ENCODE assay signal across 8 mouse cellular contexts in the genomic region with DNA sequence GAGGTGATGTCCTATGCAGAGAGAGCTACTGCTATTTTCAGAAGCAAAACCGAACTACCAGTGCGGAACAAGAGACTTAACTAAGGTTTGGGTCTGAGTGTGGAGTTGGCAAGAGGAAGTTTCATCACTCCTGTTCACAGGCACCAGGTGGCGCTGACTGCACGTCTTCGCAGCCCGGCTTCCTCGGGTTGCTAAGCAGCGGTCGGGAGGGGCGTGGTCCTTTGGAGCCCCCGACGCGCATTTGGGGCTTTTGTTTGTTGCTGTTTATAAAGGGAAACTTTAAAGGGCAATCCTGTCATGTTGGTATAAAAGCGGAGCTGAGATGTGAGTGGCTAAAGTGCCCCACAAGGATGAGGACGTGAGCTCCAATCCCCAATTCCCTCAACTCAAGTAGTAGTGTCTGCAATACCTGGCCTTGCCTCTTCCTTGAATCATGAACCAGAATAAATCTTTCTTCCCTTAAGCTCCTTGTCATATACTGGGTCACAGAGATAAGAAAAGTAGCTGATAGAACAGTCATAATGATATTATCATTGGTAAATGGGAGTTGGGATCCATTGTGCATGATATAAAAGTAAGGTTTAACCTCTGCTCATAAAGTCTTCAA. TPM values are rescaled to one million over a fixed set of nuclear protein-coding genes. Genes with fewer than 3 reads are reported as not detected.
A peak's percentile ranks its signal among the peaks of the same experiment; 100 is the strongest.
DNase-seq lines count a peak whose midpoint lies in the region; TF ChIP-seq lines count a peak whose summit lies in the region.

No protein-coding gene starts in this region.

- no peak for TF ChIP-seq POLR2A in cerebellum, adult 2 months (IDR thresholded peaks at IDR 0.05; ENCODE audit: borderline replicate concordance, insufficient read depth, low read length)

- H3K27me3 ChIP-seq in cerebellum, adult 2 months (ENCODE audit: control insufficient read depth, insufficient read depth, low read length): no peaks in the 10 kb centered on the region
- H3K27me3 ChIP-seq in hindbrain, embryonic 10.5 days (ENCODE audit: insufficient read depth, poor library complexity, severe bottlenecking): peaks cover 84% of the 10 kb centered on the region

- 8% methylated on average over 15 of the region's 15 CpGs for WGBS in cerebellum, adult 2 months
- 5% methylated on average over 15 of the region's 15 CpGs for WGBS in hindbrain, embryonic 10.5 days

- no peak overlapping the region for H3K4me3 ChIP-seq in cerebellum, adult 2 months (replicated peaks; ENCODE audit: insufficient read depth, low read depth, low read length)
- H3K4me3 ChIP-seq in hindbrain, embryonic 10.5 days: peak overlapping the region; percentile 30

- peak; percentile 89 for TF ChIP-seq CTCF in cerebellum, adult 2 months (IDR thresholded peaks at IDR 0.05; ENCODE audit: borderline replicate concordance, insufficient read depth, low read depth, low read length)

- peak; percentile 65 for DNase-seq in Muller cell, postnatal 12 days (ENCODE audit: inconsistent ontology term)
- DNase-seq in cerebellum, adult 2 months: peak; percentile 68 to 76
- DNase-seq in forelimb bud, embryonic 11.5 days (ENCODE audit: low read depth, low spot score): peak; percentile 59
- peak; percentile 71 for DNase-seq in hindbrain, embryonic 10.5 days (ENCODE audit: low spot score)
- peak; percentile 59 for DNase-seq in layer of hippocampus, adult 9-11 months
- DNase-seq in lung, postnatal 14 days: peak; percentile 69
- peak; percentile 84 for DNase-seq in right cerebral cortex, adult 18-20 months
- DNase-seq in urinary bladder, postnatal 14 days (ENCODE audit: low spot score): peak; percentile 68

- no peaks in the 10 kb centered on the region for H3K36me3 ChIP-seq in hindbrain, embryonic 10.5 days

- no peak overlapping the region for H3K27ac ChIP-seq in cerebellum, adult 2 months (ENCODE audit: insufficient read depth, low read length)
- H3K27ac ChIP-seq in hindbrain, embryonic 10.5 days: no peak overlapping the region

- H3K4me1 ChIP-seq in cerebellum, adult 2 months (ENCODE audit: control insufficient read depth, insufficient read depth, low read length): peaks cover 18% of the 10 kb centered on the region; the same call in 1 of the 2 replicates
- H3K4me1 ChIP-seq in hindbrain, embryonic 10.5 days (replicated peaks): peaks cover 22% of the 10 kb centered on the region

- no peaks in the 10 kb centered on the region for H3K9me3 ChIP-seq in hindbrain, embryonic 10.5 days

RNA-seq across cellular contexts. Expression of a gene that starts 40.1 kb away (rescaled TPM):
- 15.8 and 17.7 TPM in 2 replicates for polyA plus RNA-seq in cerebellum, adult 2 months (2012; rRNA removed)
- polyA plus RNA-seq in hindbrain, embryonic 10.5 days (2016; fragmentation: Nextera tagmentation; extraction: Ambion mirVana): 0.06 and 0.10 TPM in 2 replicates

Comparison
In these comparisons a context has a peak if more than half of its experiments do, and no peak if none do; other contexts are left out.
1. RNA of a gene that starts 40.1 kb away (polyA plus RNA-seq): 15.8 to 17.7 TPM in cerebellum, adult 2 months; 0.06 to 0.10 TPM in hindbrain, embryonic 10.5 days; every median in the first group is over 10 times any median in the second.
2. Peak in every context shown above with its lines, with median percentiles within 50 percentile points of each other: DNase-seq.